Mouse (Mus musculus) ES-Bruce4 (cell line): ENCODE data around the gene Hspb11.

Source experiments
- CTCF ChIP-seq: IDR thresholded peaks from one replicate; pipeline ENCODE4 v1.8.1; 2011; ENCODE audit warnings: low read depth, low read length
- POLR2A ChIP-seq: IDR thresholded peaks from one replicate; pipeline ENCODE4 v1.8.1; 2011; ENCODE audit warnings: low read length; ENCODE audit not compliant: insufficient read depth

- TF ChIP-seq POLR2A: no peak
- no peak for TF ChIP-seq CTCF
Measured at GRCm38 (mm10) chr4:107285446-107286200, 32.2 kb downstream of the Hspb11 start.
